Mouse (Mus musculus) forebrain, postnatal 0 days (tissue): ENCODE data around the gene Zfp217. TPM values are rescaled to one million over a fixed set of nuclear protein-coding genes. Genes with fewer than 3 reads are reported as not detected.

Experiments used
- ATAC-seq: fragments of 200-750 bp; cut with Nextera tagmentation; 2 replicates; pipeline ENCODE4 v1.8.0; 2017; ENCODE audit warnings: mild to moderate bottlenecking, moderate library complexity
- DNase-seq: peaks from one replicate; pipeline ENCODE4 v3.0.0-alpha.2; 2015
- H3K27ac ChIP-seq: fragments of 300-500 bp; sonication (generic); 2 replicates; pipeline ENCODE4 v1.5.1; 2014; ENCODE audit warnings: low read depth, mild to moderate bottlenecking, antibody characterized with exemption, low read length, moderate library complexity, mixed read lengths
- H3K27me3 ChIP-seq: fragments of 300-500 bp; sonication (generic); 2 replicates; pipeline ENCODE4 v1.6.1; 2014; ENCODE audit warnings: mild to moderate bottlenecking, low read length, mixed read lengths; ENCODE audit not compliant: insufficient read depth
- H3K36me3 ChIP-seq: fragments of 300-500 bp; sonication (generic); 2 replicates; pipeline ENCODE4 v1.6.1; 2014; ENCODE audit warnings: mild to moderate bottlenecking, moderate library complexity; ENCODE audit not compliant: insufficient read depth
- H3K4me1 ChIP-seq: fragments of 300-500 bp; sonication (generic); 2 replicates; pipeline ENCODE4 v1.6.1; 2014; ENCODE audit warnings: antibody characterized with exemption; ENCODE audit not compliant: insufficient read depth
- H3K4me2 ChIP-seq: fragments of 300-500 bp; sonication (generic); 2 replicates; pipeline ENCODE4 v1.6.1; 2014; ENCODE audit warnings: low read depth, mild to moderate bottlenecking, moderate library complexity
- H3K4me3 ChIP-seq: fragments of 300-500 bp; sonication (generic); 2 replicates; pipeline ENCODE4 v1.5.1; 2014; ENCODE audit warnings: low read depth, low read length, mixed read lengths
- H3K9ac ChIP-seq: fragments of 300-500 bp; sonication (generic); 2 replicates; pipeline ENCODE4 v1.6.1; 2014; ENCODE audit warnings: mild to moderate bottlenecking
- H3K9me3 ChIP-seq: fragments of 300-500 bp; sonication (generic); 2 replicates; pipeline ENCODE4 v1.6.1; 2016; ENCODE audit warnings: low read length
- CTCF ChIP-seq: sonication (generic); IDR thresholded peaks from 2 replicates; pipeline ENCODE4 v1.5.1; 2016; ENCODE audit warnings: antibody characterized with exemption, control low read depth, low read depth
- WGBS: fragments of 180-500 bp; shearing (Covaris S2); extraction: QIAGEN DNeasy Blood & Tissue Kit; methylation state at CpG from one replicate; pipeline ENCODE4 v1.1.7; 2014; 5-methylcytosine and 5-hydroxymethylcytosine counted together
- polyA plus RNA-seq: library from polyadenylated mRNA; unstranded; fragments of >200 nt; fragmentation: Nextera tagmentation; extraction: Ambion mirVana; gene quantifications from 2 replicates; pipeline ENCODE4 v1.2.1, GENCODE M21; 2015
- total RNA-seq: library from RNA; depleted of rRNA; stranded (reverse); fragments of >200 nt; gene quantifications from 2 replicates; pipeline ENCODE4 v1.2.3, GENCODE M21; 2014

Zfp217 gene
- total and polyA plus RNA-seq, 2 experiments from 2014 or later, result 0.64 to 3.3 TPM

GRCm38 (mm10) chr2:170134026-170134690 is 13.7 kb downstream of the Zfp217 start:
- H3K27me3 ChIP-seq, result no peaks in the 10 kb centered on the region
- TF ChIP-seq CTCF, result no peak
- H3K36me3 ChIP-seq, result no peaks in the 10 kb centered on the region
- DNase-seq, result peak; percentile 36
- no peak overlapping the region for H3K27ac ChIP-seq
- H3K4me3 ChIP-seq, result no peak overlapping the region
- 20% methylated on average over 12 of the region's 12 CpGs for WGBS
- no peaks in the 10 kb centered on the region for H3K9me3 ChIP-seq
- H3K4me1 ChIP-seq, result no peaks in the 10 kb centered on the region
- H3K4me2 ChIP-seq, result no peak overlapping the region; the same call in 1 of the 2 replicates
- no peak overlapping the region for H3K9ac ChIP-seq
- no peak for ATAC-seq

GRCm38 (mm10) chr2:170133093-170133731 is 14.7 kb downstream of the Zfp217 start:
- Histone ChIP-seq H3K9me3 (no peaks in the 10 kb centered on the region), H3K27me3 (no peaks in the 10 kb centered on the region), H3K36me3 (no peaks in the 10 kb centered on the region), H3K27ac (peak overlapping the region; percentile 51), H3K4me3 (peak overlapping the region; percentile 33), H3K4me1 (no peaks in the 10 kb centered on the region), H3K9ac (peak overlapping the region; percentile 39), H3K4me2 (peak overlapping the region; percentile 66)
- under 1% methylated on average over 28 of the region's 28 CpGs for WGBS
- DNase-seq (peak; percentile 87), ATAC-seq (no peak)
- TF ChIP-seq CTCF, result no peak

GRCm38 (mm10) chr2:170132716-170133092 is 15.2 kb downstream of the Zfp217 start:
- no peaks in the 10 kb centered on the region for H3K27me3 ChIP-seq
- peak overlapping the region; percentile 33 for H3K4me3 ChIP-seq
- H3K36me3 ChIP-seq, result no peaks in the 10 kb centered on the region
- no peaks in the 10 kb centered on the region for H3K9me3 ChIP-seq
- peak overlapping the region; percentile 51 for H3K27ac ChIP-seq
- no peaks in the 10 kb centered on the region for H3K4me1 ChIP-seq
- peak overlapping the region; percentile 39 for H3K9ac ChIP-seq
- peak overlapping the region; percentile 66 for H3K4me2 ChIP-seq
- 2% methylated on average over 3 of the region's 3 CpGs for WGBS
- ATAC-seq (no peak), DNase-seq (no peak)
- TF ChIP-seq CTCF, result no peak

- DNase-seq (peak; percentile 39), ATAC-seq (no peak)
- TF ChIP-seq CTCF, result no peak
- Histone ChIP-seq H3K9me3 (no peaks in the 10 kb centered on the region), H3K27ac (no peak overlapping the region), H3K4me3 (peak overlapping the region; percentile 80), H3K36me3 (no peaks in the 10 kb centered on the region), H3K9ac (peak overlapping the region; percentile 60; the same call in 1 of the 2 replicates), H3K27me3 (no peaks in the 10 kb centered on the region), H3K4me1 (no peaks in the 10 kb centered on the region), H3K4me2 (peak overlapping the region; percentile 66)
- WGBS, result 2% methylated on average over 10 of the region's 10 CpGs
These were observed 15.9 kb downstream of the Zfp217 start for GRCm38 (mm10) chr2:170131981-170132460.

GRCm38 (mm10) chr2:170130780-170131645 is 16.9 kb downstream of the Zfp217 start:
- no peaks in the 10 kb centered on the region for H3K36me3 ChIP-seq
- H3K9me3 ChIP-seq, result no peaks in the 10 kb centered on the region
- TF ChIP-seq CTCF, result no peak
- WGBS, result under 1% methylated on average over 53 of the region's 122 CpGs
- DNase-seq (peak; percentile 94), ATAC-seq (peak; percentile 86)
- H3K27ac ChIP-seq, result peak overlapping the region; percentile 62
- H3K4me3 ChIP-seq, result peak overlapping the region; percentile 80
- H3K9ac ChIP-seq, result peak overlapping the region; percentile 60
- no peaks in the 10 kb centered on the region for H3K4me1 ChIP-seq
- no peaks in the 10 kb centered on the region for H3K27me3 ChIP-seq
- H3K4me2 ChIP-seq, result peak overlapping the region; percentile 66

GRCm38 (mm10) chr2:170129923-170130779 is 17.8 kb downstream of the Zfp217 start:
- ATAC-seq (no peak), DNase-seq (no peak)
- Histone ChIP-seq H3K27ac (peak overlapping the region; percentile 54; the same call in 1 of the 2 replicates), H3K27me3 (no peaks in the 10 kb centered on the region), H3K4me2 (peak overlapping the region; percentile 66), H3K4me3 (peak overlapping the region; percentile 80), H3K36me3 (no peaks in the 10 kb centered on the region), H3K4me1 (no peaks in the 10 kb centered on the region), H3K9ac (peak overlapping the region; percentile 60), H3K9me3 (no peaks in the 10 kb centered on the region)
- no peak for TF ChIP-seq CTCF
- WGBS, result 1% methylated on average over 46 of the region's 48 CpGs
